Mouse (Mus musculus) stomach, postnatal 0 days (tissue): ENCODE results near the gene Olfr1419. TPM values are rescaled to one million over a fixed set of nuclear protein-coding genes. Genes with fewer than 3 reads are reported as not detected.
"Not testable (repeated sequence)": the region's sequence is repeated elsewhere in the genome, so short reads cannot be mapped to it uniquely, and the experiment has no call there.

ENCODE experiments used
- ATAC-seq: fragments of 200-750 bp; cut with Nextera tagmentation; 2 replicates; pipeline ENCODE4 v1.8.0; 2017; ENCODE audit not compliant: low FRiP score, low TSS enrichment
- DNase-seq: peaks from one replicate; pipeline ENCODE4 v3.0.0-alpha.2; 2016; ENCODE audit warnings: low spot score
- H3K27ac ChIP-seq: fragments of 300-500 bp; sonication (generic); replicated peaks from 2 replicates; pipeline ENCODE4 v1.5.1; 2014; ENCODE audit warnings: mild to moderate bottlenecking, control low read depth
- H3K27me3 ChIP-seq: fragments of 300-500 bp; sonication (generic); 2 replicates; pipeline ENCODE4 v1.6.1; 2014; ENCODE audit warnings: low read length; ENCODE audit not compliant: control insufficient read depth, insufficient read depth
- H3K36me3 ChIP-seq: fragments of 300-500 bp; sonication (generic); 2 replicates; pipeline ENCODE4 v1.6.1; 2014; ENCODE audit warnings: low read length, mixed read lengths; ENCODE audit not compliant: control insufficient read depth, insufficient read depth
- H3K4me1 ChIP-seq: fragments of 300-500 bp; sonication (generic); replicated peaks from 2 replicates; pipeline ENCODE4 v1.6.1; 2014; ENCODE audit warnings: antibody characterized with exemption; ENCODE audit not compliant: control insufficient read depth, insufficient read depth
- H3K4me2 ChIP-seq: fragments of 300-500 bp; sonication (generic); replicated peaks from 2 replicates; pipeline ENCODE4 v1.6.1; 2014; ENCODE audit warnings: low read depth, mild to moderate bottlenecking, control low read depth, moderate library complexity
- H3K4me3 ChIP-seq: fragments of 300-500 bp; sonication (generic); 2 replicates; pipeline ENCODE4 v1.5.1; 2014; ENCODE audit warnings: low read depth, low read length, control low read depth
- H3K9ac ChIP-seq: fragments of 300-500 bp; sonication (generic); 2 replicates; pipeline ENCODE4 v1.6.1; 2014; ENCODE audit warnings: mild to moderate bottlenecking, low read length, control low read depth, mixed read lengths
- H3K9me3 ChIP-seq: fragments of 300-500 bp; sonication (generic); 2 replicates; pipeline ENCODE4 v1.6.1; 2016; ENCODE audit warnings: low read length; ENCODE audit not compliant: control insufficient read depth
- CTCF ChIP-seq: IDR thresholded peaks from 2 replicates; pipeline ENCODE4 v1.5.1; 2016; ENCODE audit warnings: antibody characterized with exemption, low read depth, mild to moderate bottlenecking, moderate library complexity
- EP300 ChIP-seq: optimal IDR thresholded peaks from 2 replicates; pipeline ENCODE3; 2016; ENCODE audit warnings: antibody characterized with exemption
- WGBS: fragments of 180-500 bp; shearing (Covaris S2); extraction: QIAGEN DNeasy Blood & Tissue Kit; methylation state at CpG from one replicate; pipeline ENCODE4 v1.1.7; 2014; 5-methylcytosine and 5-hydroxymethylcytosine counted together
- polyA plus RNA-seq: library from polyadenylated mRNA; unstranded; fragments of >200 nt; fragmentation: Nextera tagmentation; extraction: Ambion mirVana; gene quantifications from 2 replicates; pipeline ENCODE4 v1.2.1, GENCODE M21; 2015

Olfr1419 gene
- not detected in 2 replicates for polyA plus RNA-seq

DNA sequence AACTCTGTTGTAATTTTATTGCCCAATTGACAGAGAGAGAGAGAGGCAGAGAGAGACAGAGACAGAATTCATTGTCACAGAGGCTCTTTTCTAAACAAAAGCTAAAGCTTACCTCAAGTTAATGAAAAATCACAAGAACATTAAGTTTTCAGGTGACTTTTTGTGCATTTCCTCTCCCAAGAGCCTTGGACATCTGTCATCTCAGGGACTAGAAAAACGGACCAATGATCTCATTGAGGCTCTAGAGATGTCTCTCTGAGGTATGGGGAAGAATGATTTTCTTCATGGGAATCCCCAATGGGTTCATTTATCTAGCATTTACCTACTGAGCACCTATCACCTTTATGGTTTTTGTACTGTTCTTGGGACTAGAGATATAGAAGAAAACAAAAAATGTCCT is at the start of gene Olfr1419:
Olfr1419 (minus strand) TSS at position 101 of the 400 bp plus-strand sequence.
- DNase-seq (no peak), ATAC-seq (no peak)
- 40% methylated on average over 1 of the region's 1 CpGs for WGBS
- no peak within 1 kb of the TSS for H3K9ac ChIP-seq
- no peaks in the 10 kb centered on the region for H3K9me3 ChIP-seq
- H3K4me3 ChIP-seq, result no peak within 1 kb of the TSS
- H3K27ac ChIP-seq, result no peak within 1 kb of the TSS
- H3K36me3 ChIP-seq, result no peaks in the 10 kb centered on the region
- H3K4me1 ChIP-seq, result no peaks in the 10 kb centered on the region
- H3K4me2 ChIP-seq, result no peak within 1 kb of the TSS
- H3K27me3 ChIP-seq, result no peaks in the 10 kb centered on the region
- TF ChIP-seq CTCF, result no peak
- TF ChIP-seq EP300, result no peak

DNA sequence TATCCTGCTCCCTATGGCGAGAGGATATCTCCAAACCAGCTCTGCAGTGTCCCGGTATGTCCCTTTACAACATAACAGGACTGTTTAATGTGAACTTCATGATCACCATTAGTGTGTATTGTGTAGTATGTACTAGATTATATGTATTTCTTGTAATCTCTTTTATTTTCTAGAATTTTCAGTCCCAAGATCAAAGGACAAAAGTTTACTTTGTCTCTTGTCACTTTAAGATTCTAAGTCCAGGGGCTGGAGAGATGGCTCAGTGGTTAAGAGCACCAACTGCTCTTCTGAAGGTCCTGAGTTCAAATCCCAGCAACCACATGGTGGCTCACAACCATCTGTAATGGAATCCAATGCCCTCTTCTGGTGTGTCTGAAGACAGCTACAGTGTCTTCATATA is 47.6 kb upstream of the Olfr1419 start:
- not testable (repeated sequence) for ATAC-seq, H3K9ac ChIP-seq, H3K4me3 ChIP-seq, H3K27me3 ChIP-seq, H3K4me2 ChIP-seq, DNase-seq, H3K4me1 ChIP-seq, H3K9me3 ChIP-seq, H3K27ac ChIP-seq
- 100% methylated on average over 2 of the region's 2 CpGs for WGBS
- peaks cover 24% of the 10 kb centered on the region for H3K36me3 ChIP-seq

DNA sequence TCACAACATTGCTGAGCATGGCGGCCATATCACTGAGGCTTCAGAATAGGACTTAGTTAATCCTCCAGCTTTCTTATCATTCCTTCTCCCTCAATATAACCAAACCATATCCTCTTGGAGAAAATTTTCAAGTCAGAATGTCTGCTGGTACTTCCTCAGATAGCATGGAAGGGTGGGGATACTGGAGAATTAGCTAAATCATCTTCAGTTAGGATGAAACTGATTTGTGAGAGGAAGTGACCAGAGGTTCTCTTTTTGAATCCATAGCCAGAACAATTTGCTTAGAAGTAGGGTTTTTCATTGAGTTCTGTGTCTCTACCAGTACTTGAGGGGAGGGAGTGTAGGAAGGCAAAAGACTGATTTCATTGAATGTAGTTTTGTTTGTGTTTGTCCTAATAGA is 47.2 kb upstream of the Olfr1419 start:
- ATAC-seq (no peak), DNase-seq (no peak)
- Histone ChIP-seq H3K4me2 (no peak overlapping the region), H3K9me3 (no peaks in the 10 kb centered on the region), H3K36me3 (peaks cover 24% of the 10 kb centered on the region), H3K4me3 (no peak overlapping the region), H3K4me1 (no peaks in the 10 kb centered on the region), H3K27ac (no peak overlapping the region), H3K9ac (no peak overlapping the region), H3K27me3 (no peaks in the 10 kb centered on the region)
- TF ChIP-seq CTCF, result no peak
- TF ChIP-seq EP300, result no peak
- 100% methylated on average over 1 of the region's 1 CpGs for WGBS

DNA sequence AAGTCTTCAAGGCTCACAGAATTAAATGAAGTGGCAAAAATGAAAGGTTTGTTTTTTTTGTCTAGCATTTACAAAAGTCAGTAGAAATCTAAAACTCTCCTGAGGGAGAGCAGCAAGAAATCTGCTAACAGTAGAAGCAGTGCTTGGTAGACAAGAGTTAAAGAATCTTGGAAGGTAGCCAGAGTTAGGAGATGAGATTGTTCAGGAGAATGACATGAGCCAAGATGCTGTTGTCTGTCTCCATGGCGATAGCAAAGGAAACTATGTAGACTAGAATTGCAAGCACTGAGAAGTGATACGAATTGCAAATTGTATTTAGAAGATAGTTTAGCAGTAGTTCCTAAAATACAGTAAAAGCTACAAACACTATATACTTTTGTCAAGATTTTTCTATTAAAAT is 40.9 kb upstream of the Olfr1419 start:
- no peak overlapping the region for H3K9ac ChIP-seq
- H3K27me3 ChIP-seq, result no peaks in the 10 kb centered on the region
- H3K4me1 ChIP-seq, result no peaks in the 10 kb centered on the region
- DNase-seq (no peak), ATAC-seq (no peak)
- H3K36me3 ChIP-seq, result no peaks in the 10 kb centered on the region; the same call in 1 of the 2 replicates
- H3K4me2 ChIP-seq, result no peak overlapping the region
- no peak for TF ChIP-seq EP300
- 11% methylated on average over 2 of the region's 2 CpGs for WGBS
- H3K4me3 ChIP-seq, result no peak overlapping the region
- no peak overlapping the region for H3K27ac ChIP-seq
- H3K9me3 ChIP-seq, result no peaks in the 10 kb centered on the region

DNA sequence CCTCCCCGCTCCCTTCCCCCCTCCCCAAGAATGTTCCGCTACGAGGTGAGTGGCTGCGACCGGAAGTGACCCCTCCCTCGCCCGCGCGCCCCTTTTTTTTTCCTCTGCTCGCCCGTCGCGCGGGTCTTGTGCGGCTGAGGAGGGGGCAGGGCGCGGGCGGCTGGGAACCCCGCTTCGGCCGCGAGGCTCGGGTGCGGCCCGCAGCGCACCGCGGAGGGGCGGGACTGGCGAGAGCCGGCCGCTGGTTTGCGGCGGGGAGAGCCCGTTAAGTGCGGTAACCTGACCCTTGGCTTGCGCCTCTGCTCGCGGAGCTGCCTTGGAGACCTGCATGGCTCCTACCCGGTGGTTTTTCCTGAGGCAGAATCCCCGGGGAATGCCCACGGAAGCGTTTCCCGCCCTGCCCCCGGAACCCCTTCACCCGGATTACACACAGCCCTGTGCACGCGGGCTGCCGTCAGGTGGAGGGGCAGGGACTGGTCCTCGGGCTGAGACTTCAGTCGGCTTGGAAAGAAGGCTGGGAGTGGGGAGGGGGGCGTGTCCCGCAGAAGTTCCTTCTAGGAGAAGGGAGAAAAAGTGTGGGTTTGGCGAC is 37.7 kb upstream of the Olfr1419 start:
- Histone ChIP-seq H3K27me3 (no peaks in the 10 kb centered on the region), H3K36me3 (no peaks in the 10 kb centered on the region), H3K4me1 (no peaks in the 10 kb centered on the region), H3K9ac (peak overlapping the region; percentile 90), H3K27ac (peak overlapping the region; percentile 95), H3K4me3 (peak overlapping the region; percentile 93), H3K9me3 (no peaks in the 10 kb centered on the region), H3K4me2 (peak overlapping the region; percentile 84)
- WGBS, result under 1% methylated on average over 44 of the region's 54 CpGs
- TF ChIP-seq CTCF (0 out of 2 replicates have a peak, but pooled peaks have one; percentile 2), EP300 (no peak)
- ATAC-seq, result peak; percentile 72
- peak; percentile 75 for DNase-seq

DNA sequence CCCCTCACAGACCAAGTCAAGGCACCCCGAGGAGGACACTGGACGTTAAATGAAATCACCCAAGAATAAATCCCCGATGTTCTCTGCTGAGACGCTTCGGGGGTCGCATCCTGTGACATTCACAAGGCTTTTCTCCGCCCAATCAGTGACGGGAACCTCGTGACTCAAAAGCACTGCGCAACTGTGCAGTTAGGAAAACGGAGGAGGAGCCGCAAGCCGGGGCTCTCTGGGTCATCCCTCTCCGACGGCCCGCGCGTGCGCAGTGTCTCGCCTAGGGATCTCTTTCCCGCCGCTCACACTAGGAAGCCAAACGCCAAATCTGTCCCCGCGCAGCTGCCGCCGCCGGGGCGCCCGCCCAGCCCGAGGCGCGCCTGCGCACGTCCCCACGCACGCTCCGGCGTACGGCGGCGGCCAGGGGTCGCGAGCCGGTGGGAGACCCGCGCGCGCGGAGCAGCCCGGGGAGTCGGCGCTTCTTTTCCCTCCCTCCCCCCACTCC is 37.2 kb upstream of the Olfr1419 start, which contains the start of gene Patl1:
Patl1 (plus strand) TSS at position 363 of the 496 bp plus-strand sequence.
- Histone ChIP-seq H3K27me3 (no peaks in the 10 kb centered on the region), H3K27ac (peak within 1 kb of the TSS; percentile 95), H3K9me3 (no peaks in the 10 kb centered on the region), H3K4me3 (peak within 1 kb of the TSS; percentile 93), H3K9ac (peak within 1 kb of the TSS; percentile 90), H3K4me2 (peak within 1 kb of the TSS; percentile 84), H3K4me1 (no peaks in the 10 kb centered on the region), H3K36me3 (no peaks in the 10 kb centered on the region)
- TF ChIP-seq CTCF, result no peak
- no peak for TF ChIP-seq EP300
- under 1% methylated on average over 45 of the region's 53 CpGs for WGBS
- ATAC-seq (peak; percentile 98), DNase-seq (peak; percentile 98)
